Mouse (Mus musculus) cerebellum, adult 2 months (tissue): ENCODE measurements around the gene Furin.

Source experiments
- CTCF ChIP-seq: fragments of 200-500 bp; IDR thresholded peaks from 2 replicates; pipeline ENCODE4 v1.5.1; 2011; ENCODE audit warnings: low read depth, mild to moderate bottlenecking, control low read depth, low read length, moderate library complexity, borderline replicate concordance; ENCODE audit not compliant: insufficient read depth
- POLR2A ChIP-seq: fragments of 200-500 bp; IDR thresholded peaks from 2 replicates; pipeline ENCODE4 v1.6.1; 2011; ENCODE audit warnings: low read length, control low read depth, borderline replicate concordance; ENCODE audit not compliant: insufficient read depth

DNA sequence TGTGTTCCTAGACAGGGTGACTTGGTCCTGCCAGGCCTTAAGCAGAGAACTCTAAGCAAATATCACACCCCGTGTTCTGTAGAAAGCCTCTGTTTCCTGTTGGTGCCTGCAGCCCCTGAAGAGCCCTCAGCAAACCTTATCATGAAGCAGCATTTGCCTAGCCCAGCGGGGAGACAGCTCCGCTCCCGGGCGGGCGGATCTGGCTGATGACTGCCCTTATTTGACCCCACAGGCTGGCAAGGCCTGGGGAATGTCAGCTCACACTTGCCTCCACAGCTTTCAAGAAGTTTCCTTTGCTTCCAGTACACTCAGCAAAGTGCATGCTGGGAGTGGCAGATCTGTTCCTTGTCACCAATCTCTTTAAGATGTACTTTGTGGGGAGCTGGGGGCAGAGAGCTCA lies 40.3 kb upstream of the Furin start:
- TF ChIP-seq POLR2A (no peak), CTCF (no peak)
